Mouse (Mus musculus) embryonic fibroblast, embryonic 13.5 days (primary cell): ENCODE measurements at regions not wholly inside any gene's neighbourhood (a gene's known extent, or its start where the extent isn't known, plus 50 kb on each side); places are given as distances from the start of the nearest gene placed in this dataset.

Source experiments
- H3K27ac ChIP-seq: 2 replicates; pipeline ENCODE4 v1.5.1; 2012; ENCODE audit warnings: low read length, control low read depth, inconsistent platforms; ENCODE audit not compliant: insufficient read depth
- H3K4me1 ChIP-seq: 2 replicates; pipeline ENCODE4 v1.6.1; 2011; ENCODE audit warnings: low read length; ENCODE audit not compliant: control insufficient read depth, insufficient read depth
- H3K4me3 ChIP-seq: 2 replicates; pipeline ENCODE4 v1.5.1; 2011; ENCODE audit warnings: mild to moderate bottlenecking, control low read depth, low read length; ENCODE audit not compliant: insufficient read depth
- CTCF ChIP-seq: IDR thresholded peaks from 2 replicates; pipeline ENCODE4 v1.5.1; 2011; ENCODE audit warnings: mild to moderate bottlenecking, control low read depth, low read length, moderate library complexity, borderline replicate concordance; ENCODE audit not compliant: insufficient read depth
- POLR2A ChIP-seq: IDR thresholded peaks from 2 replicates; pipeline ENCODE4 v1.6.1; 2011; ENCODE audit warnings: low read depth, mild to moderate bottlenecking, control low read depth, low read length, moderate library complexity

DNA sequence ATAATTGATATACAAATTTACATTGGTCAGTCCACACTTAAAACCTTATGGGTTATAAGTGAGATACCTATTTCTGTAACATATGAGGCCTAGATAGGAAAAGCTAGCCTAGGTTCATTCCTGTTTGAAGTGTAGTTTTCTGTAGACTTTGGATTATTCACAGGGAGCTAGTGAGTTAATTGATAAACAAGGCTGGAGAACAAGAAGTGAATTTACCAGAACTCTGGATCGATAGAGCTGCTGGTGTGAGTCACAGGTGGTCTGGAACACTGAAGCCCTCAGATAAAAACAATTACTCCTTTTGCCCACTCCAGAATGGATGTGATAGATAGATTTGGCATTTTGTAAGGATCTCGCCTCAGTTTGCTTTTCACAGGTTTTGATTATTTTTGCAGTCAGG lies 62.0 kb upstream of the Rtl1 start:
- no peak overlapping the region for H3K27ac ChIP-seq
- no peaks in the 10 kb centered on the region for H3K4me1 ChIP-seq
- H3K4me3 ChIP-seq = no peak overlapping the region
- TF ChIP-seq CTCF = no peak
- no peak for TF ChIP-seq POLR2A

DNA sequence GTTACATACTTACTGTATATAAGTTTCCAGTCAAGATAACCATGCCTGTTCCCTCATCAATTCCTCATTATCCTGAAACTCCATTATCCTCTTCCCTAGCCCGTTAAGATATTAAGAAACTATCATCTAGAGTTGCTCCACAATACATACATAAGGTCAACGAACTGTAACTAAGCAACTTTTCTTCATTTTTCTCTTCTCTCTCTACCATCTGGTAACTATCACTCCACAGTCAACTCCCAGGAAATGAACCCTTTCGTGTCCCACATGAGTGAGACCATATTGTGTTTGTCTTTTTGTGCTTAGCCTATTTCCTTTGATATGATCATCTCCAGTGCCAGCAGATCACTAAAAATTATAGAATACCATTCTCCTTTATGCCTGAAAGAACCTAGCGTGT lies 74.6 kb upstream of the Rtl1 start:
- Histone ChIP-seq H3K4me3 (no peak overlapping the region), H3K27ac (no peak overlapping the region), H3K4me1 (no peaks in the 10 kb centered on the region)
- no peak for TF ChIP-seq POLR2A

DNA sequence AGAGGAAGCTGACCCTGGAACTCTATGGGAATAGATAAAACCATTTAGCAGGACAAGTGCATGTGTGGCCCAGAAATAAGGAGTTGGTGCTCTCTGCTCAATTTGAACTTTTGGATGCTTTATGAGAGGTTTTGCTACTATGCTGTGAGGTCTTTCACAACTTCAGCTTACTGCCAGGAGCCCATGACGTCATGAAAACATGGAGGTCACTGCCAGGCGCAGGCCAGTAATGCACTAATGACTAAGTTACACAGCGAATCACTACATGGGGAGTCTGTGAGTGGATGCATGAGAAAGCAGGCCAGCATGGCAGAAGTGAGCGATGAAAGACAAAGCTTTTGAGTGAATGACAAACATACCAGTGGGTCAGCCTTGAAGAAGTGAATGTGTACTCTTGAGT lies 93.9 kb upstream of the Rtl1 start:
- no peak overlapping the region for H3K4me3 ChIP-seq
- H3K27ac ChIP-seq = no peak overlapping the region
- TF ChIP-seq CTCF (no peak), POLR2A (no peak)
- 0 out of 2 replicates have a peak, but pooled peaks cover 2% of the 10 kb centered on the region for H3K4me1 ChIP-seq

DNA sequence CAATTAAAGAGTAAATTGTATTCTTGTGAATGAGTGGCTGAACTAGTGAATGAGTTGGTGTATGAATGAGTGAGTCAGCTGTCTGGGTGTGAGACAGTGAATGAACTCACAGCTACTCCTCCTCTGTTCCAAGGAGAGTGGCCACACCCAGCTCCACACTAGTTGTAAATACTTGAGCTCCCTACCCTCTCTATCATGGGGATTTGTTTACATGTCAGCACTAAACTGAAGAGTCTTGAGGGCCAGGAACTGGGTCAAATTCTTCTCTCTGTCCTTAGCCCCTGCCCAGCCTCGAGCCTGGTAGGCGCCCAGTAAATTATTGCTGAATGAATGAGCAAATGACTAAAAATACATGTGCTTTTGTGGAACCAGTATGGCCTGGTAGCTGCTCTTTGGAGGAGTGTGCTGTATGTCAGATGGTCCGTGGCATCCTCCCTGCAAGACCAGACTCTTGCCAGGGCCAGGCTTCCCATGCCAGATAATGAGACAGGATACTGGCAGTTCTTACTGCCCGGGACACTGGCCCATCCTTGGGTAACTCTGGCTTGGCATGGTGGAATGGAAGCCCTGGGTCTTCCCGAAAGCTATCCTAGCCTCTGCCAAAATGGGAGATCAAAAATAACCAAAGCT lies 94.8 kb upstream of the Rtl1 start:
- TF ChIP-seq POLR2A (no peak), CTCF (no peak)
- H3K4me1 ChIP-seq = 0 out of 2 replicates have a peak, but pooled peaks cover 2% of the 10 kb centered on the region
- H3K4me3 ChIP-seq = no peak overlapping the region
- H3K27ac ChIP-seq = no peak overlapping the region

DNA sequence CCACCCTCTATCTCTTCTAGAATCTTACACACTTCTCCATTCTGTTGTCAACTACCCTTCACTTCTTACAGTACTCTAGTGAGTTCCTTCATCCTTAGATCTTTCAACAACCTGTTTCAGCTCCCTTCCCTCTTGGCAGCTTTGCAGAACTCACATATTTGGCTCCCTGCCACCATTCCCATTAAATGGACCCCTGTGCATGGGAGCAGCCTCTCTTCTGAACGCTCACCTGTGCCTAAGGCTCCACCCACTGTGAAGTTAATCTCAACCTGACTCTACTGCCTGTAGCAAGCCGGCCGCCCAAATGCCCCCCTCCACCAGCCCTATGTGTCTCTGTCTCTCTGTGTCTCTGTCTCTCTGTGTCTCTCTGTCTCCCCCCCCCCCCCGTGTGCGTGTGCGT lies 106.7 kb upstream of the Rtl1 start:
- peaks cover 2% of the 10 kb centered on the region; the same call in 1 of the 2 replicates for H3K4me1 ChIP-seq
- H3K4me3 ChIP-seq = no peak overlapping the region
- no peak for TF ChIP-seq POLR2A
- TF ChIP-seq CTCF = no peak
- no peak overlapping the region for H3K27ac ChIP-seq

DNA sequence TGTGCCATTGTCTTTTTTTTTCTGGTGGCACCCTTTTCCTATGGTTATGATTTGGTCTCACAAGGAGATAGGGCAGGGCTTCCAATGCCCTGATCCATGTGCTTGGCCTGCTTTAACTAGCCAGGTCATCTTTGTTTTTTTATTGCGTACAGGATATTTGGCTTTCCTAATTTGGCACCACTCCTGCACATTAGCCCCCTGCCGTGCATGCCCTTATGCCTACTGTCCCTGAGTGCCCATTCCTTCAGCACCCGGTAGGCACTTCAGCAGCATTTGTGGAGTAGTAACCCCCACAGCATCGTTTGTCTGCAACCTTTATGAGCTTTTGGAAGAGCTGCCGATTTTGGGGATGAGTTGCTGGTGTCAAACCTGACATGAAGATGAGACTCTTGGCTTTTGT lies 109.5 kb upstream of the Rtl1 start:
- Histone ChIP-seq H3K27ac (no peak overlapping the region), H3K4me3 (no peak overlapping the region), H3K4me1 (peaks cover 2% of the 10 kb centered on the region; the same call in 1 of the 2 replicates)
- TF ChIP-seq CTCF (no peak), POLR2A (no peak)

DNA sequence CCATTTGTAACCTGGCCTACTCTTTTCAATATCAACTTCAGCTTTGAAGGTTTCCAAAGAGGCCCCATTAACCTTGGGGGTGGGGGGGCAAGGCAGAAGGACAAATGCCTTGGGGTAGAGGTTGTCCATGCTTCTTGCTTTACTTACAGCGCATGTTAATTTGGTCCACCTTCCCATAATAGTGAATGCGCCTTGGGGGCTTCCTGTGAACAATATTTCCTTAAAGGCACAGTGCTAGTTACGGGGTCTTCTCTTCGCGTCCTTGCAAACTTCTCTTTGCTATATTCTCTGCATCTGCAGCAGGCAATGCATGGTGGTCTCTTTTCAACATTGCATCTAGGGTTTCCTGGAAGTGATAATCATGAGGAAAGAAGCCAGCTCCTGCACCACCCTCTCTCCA lies 111.3 kb upstream of the Rtl1 start:
- H3K4me1 ChIP-seq = peaks cover 2% of the 10 kb centered on the region; the same call in 1 of the 2 replicates
- no peak for TF ChIP-seq CTCF
- TF ChIP-seq POLR2A = no peak
- no peak overlapping the region for H3K4me3 ChIP-seq
- H3K27ac ChIP-seq = no peak overlapping the region

DNA sequence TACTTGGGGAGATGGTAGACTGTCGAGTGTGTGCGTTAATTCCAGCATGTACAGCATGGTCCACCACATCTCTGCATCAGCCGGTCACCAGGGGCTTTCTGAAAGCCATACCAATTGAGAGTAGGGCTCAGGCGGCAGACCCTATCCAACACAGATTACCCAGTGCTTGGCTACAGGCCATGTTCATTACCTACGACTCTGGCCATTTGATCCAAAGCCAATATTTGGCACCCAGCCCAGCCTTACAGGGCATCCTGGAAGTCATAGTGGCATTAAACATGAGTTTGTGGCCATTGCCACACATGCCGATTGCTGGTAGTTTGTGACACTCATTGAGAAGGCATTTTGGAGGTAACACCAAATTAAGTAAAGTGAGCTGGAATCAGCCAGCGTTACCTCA lies 111.8 kb upstream of the Rtl1 start:
- H3K4me1 ChIP-seq = no peaks in the 10 kb centered on the region
- no peak for TF ChIP-seq POLR2A
- TF ChIP-seq CTCF = no peak
- no peak overlapping the region for H3K4me3 ChIP-seq
- no peak overlapping the region for H3K27ac ChIP-seq

DNA sequence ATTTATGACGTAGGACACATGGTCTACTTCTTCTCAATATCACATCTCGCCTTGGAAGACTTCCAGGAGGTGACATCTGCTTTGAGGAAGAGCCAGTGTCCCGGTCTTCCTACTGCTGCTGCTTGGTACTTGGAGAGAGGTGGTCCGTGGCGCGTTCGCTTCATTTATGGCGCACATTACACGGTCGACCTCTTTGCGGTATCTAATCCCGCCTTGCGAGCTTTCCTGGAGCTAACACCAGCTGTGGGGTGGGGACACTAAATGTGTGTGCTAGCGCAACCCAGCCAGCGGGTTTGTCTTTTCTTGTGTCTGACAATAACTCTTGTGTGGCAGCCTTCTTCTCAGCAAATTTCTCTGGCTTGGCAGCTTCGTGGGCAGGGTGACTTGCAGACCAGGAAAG lies 112.3 kb upstream of the Rtl1 start:
- H3K27ac ChIP-seq = no peak overlapping the region
- TF ChIP-seq POLR2A = no peak
- no peak for TF ChIP-seq CTCF
- no peak overlapping the region for H3K4me3 ChIP-seq
- H3K4me1 ChIP-seq = no peaks in the 10 kb centered on the region

DNA sequence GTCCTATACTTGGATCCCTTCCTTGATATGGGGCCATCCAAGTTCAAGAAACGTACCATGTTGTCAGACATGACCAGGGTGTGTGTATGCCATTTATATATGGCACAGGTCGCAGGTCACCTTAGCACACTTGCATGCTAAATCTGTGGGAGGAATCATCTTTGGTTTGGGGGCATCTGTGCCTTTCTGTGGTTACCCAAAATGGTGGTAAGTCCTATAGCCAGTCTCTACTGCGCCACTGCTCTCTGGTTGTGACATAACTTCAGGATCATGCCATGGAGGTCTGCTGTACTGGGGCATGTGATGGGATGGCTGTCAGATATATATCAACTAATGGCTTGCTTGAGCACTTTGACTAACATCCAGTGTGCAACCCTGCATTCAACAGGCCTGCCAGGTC lies 112.9 kb upstream of the Rtl1 start:
- no peak overlapping the region for H3K4me3 ChIP-seq
- TF ChIP-seq POLR2A = no peak
- TF ChIP-seq CTCF = no peak
- no peaks in the 10 kb centered on the region for H3K4me1 ChIP-seq
- no peak overlapping the region for H3K27ac ChIP-seq

DNA sequence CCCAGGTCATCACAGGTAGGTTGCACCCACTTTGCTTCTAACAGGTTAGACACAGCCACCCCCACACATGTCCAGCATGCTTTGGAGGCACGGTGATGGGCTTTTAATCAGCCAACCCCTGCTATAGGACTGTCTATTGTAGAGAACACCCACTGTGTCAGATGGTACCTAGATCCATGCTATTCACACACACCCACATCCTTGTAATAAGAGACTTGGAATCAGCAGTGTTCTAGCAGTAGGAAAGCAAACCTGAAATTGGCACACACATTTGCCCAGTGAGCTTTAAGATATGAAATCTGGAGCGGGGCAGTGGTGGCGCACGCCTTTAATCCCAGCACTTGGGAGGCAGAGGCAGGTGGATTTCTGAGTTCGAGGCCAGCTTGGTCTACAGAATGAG lies 113.9 kb upstream of the Rtl1 start:
- H3K27ac ChIP-seq = no peak overlapping the region
- TF ChIP-seq CTCF (no peak), POLR2A (no peak)
- no peaks in the 10 kb centered on the region for H3K4me1 ChIP-seq
- H3K4me3 ChIP-seq = no peak overlapping the region
